Mouse (Mus musculus): ENCODE results near the gene Crebbp. TPM values are rescaled to one million over a fixed set of nuclear protein-coding genes. Genes with fewer than 3 reads are reported as not detected.
"Not testable (repeated sequence)": the region's sequence is repeated elsewhere in the genome, so short reads cannot be mapped to it uniquely, and the experiment has no call there.

Crebbp gene
- polyA plus RNA-seq, 1 experiment: 56.9 TPM

GRCm38 (mm10) chr16:4085051-4085450, 128.7 kb downstream of the Crebbp start:
- H3K4me3 ChIP-seq (ENCODE audit: control insufficient read depth, insufficient read depth, low read length): no peak overlapping the region
- no peak for DNase-seq

GRCm38 (mm10) chr16:4080419-4080818, 133.4 kb downstream of the Crebbp start:
- not testable (repeated sequence) for H3K27ac ChIP-seq (ENCODE audit: control insufficient read depth, insufficient read depth, low read length); H3K4me3 ChIP-seq (ENCODE audit: control insufficient read depth, insufficient read depth, low read length); DNase-seq; H3K4me1 ChIP-seq (replicated peaks; ENCODE audit: control insufficient read depth, insufficient read depth, low read length); H3K27me3 ChIP-seq (ENCODE audit: control insufficient read depth, insufficient read depth, low read length)
- H3K36me3 ChIP-seq (ENCODE audit: control insufficient read depth, insufficient read depth, low read length): peaks cover 17% of the 10 kb centered on the region
- WGBS: 79% methylated on average over 3 of the region's 3 CpGs

More at GRCm38 (mm10) chr16:4085051-4085450, 128.7 kb downstream of the Crebbp start:
- Histone ChIP-seq H3K27ac (ENCODE audit: control insufficient read depth, insufficient read depth, low read length) (no peak overlapping the region), H3K36me3 (ENCODE audit: control insufficient read depth, insufficient read depth, low read length) (peaks cover 59% of the 10 kb centered on the region), H3K27me3 (ENCODE audit: control insufficient read depth, insufficient read depth, low read length) (no peaks in the 10 kb centered on the region), H3K4me1 (replicated peaks; ENCODE audit: control insufficient read depth, insufficient read depth, low read length) (no peaks in the 10 kb centered on the region)
- TF ChIP-seq CTCF (IDR thresholded peaks at IDR 0.05; ENCODE audit: borderline replicate concordance, control insufficient read depth, extremely low read depth, insufficient read depth, low read length, poor library complexity) (no peak), POLR2A (IDR thresholded peaks at IDR 0.05; ENCODE audit: control insufficient read depth, extremely low read depth, insufficient read depth, low read length, poor library complexity) (no peak)
- 99% methylated on average over 7 of the region's 7 CpGs for WGBS

- H3K36me3 ChIP-seq (ENCODE audit: control insufficient read depth, insufficient read depth, low read length): peaks cover 9% of the 10 kb centered on the region
Observed at GRCm38 (mm10) chr16:4079656-4080055, 134.1 kb downstream of the Crebbp start.

GRCm38 (mm10) chr16:4078302-4078701, 135.5 kb downstream of the Crebbp start:
- DNase-seq; H3K4me3 ChIP-seq (ENCODE audit: control insufficient read depth, insufficient read depth, low read length); H3K36me3 ChIP-seq (ENCODE audit: control insufficient read depth, insufficient read depth, low read length); H3K27me3 ChIP-seq (ENCODE audit: control insufficient read depth, insufficient read depth, low read length); H3K27ac ChIP-seq (ENCODE audit: control insufficient read depth, insufficient read depth, low read length): not testable (repeated sequence)
- peaks cover 11% of the 10 kb centered on the region for H3K4me1 ChIP-seq (replicated peaks; ENCODE audit: control insufficient read depth, insufficient read depth, low read length)
- 86% methylated on average over 10 of the region's 10 CpGs for WGBS

More at GRCm38 (mm10) chr16:4079656-4080055, 134.1 kb downstream of the Crebbp start:
- H3K27ac ChIP-seq (ENCODE audit: control insufficient read depth, insufficient read depth, low read length): no peak overlapping the region
- H3K4me1 ChIP-seq (replicated peaks; ENCODE audit: control insufficient read depth, insufficient read depth, low read length): peaks cover 6% of the 10 kb centered on the region
- no peak for DNase-seq
- 80% methylated on average over 1 of the region's 1 CpGs for WGBS
- TF ChIP-seq CTCF (IDR thresholded peaks at IDR 0.05; ENCODE audit: borderline replicate concordance, control insufficient read depth, extremely low read depth, insufficient read depth, low read length, poor library complexity) (no peak), POLR2A (IDR thresholded peaks at IDR 0.05; ENCODE audit: control insufficient read depth, extremely low read depth, insufficient read depth, low read length, poor library complexity) (no peak)
- no peaks in the 10 kb centered on the region for H3K27me3 ChIP-seq (ENCODE audit: control insufficient read depth, insufficient read depth, low read length)
- H3K4me3 ChIP-seq (ENCODE audit: control insufficient read depth, insufficient read depth, low read length): no peak overlapping the region

DNA sequence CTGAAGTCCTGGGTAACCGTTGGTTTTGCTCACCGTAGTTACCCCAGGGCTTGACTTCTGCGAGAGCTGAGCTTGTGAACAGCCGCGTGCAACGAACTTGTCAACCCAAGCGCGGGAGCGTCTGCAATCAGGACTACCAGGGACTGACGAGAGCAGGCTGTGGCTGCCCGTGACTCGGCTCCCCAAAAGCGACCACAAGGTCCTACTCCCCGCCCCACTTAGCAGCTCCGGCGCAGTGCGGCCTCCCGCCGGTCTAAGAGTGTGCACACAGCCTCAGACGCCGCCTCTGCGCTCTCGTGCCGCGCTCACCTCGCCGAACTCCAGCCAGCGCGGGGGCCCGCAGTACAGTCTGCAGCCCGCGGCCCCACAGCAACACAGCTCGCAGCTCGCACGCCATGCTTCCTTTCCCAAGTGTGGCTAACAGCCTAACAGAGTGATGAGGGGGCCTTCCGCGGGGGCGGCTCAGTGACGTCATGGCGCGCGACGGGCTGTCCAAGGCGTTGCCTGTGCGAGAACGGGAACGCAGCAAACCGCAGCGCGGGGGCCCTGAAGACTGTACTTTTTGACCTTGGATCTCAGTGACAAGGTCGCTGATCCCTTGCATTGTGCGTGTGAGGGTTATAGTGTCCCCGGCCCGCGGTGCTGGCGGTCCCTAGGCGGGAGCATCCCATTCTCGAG, 136.3 kb downstream of the Crebbp start, which contains the start of gene Trap1:
Trap1 (minus strand) TSS at position 444 of the 678 bp plus-strand sequence.
- WGBS: under 1% methylated on average over 58 of the region's 58 CpGs
- peak; percentile 96 for DNase-seq
- Histone ChIP-seq H3K4me3 (ENCODE audit: control insufficient read depth, insufficient read depth, low read length) (peak within 1 kb of the TSS; percentile 90), H3K36me3 (ENCODE audit: control insufficient read depth, insufficient read depth, low read length) (no peaks in the 10 kb centered on the region), H3K27me3 (ENCODE audit: control insufficient read depth, insufficient read depth, low read length) (no peaks in the 10 kb centered on the region), H3K27ac (ENCODE audit: control insufficient read depth, insufficient read depth, low read length) (peak within 1 kb of the TSS; percentile 66), H3K4me1 (replicated peaks; ENCODE audit: control insufficient read depth, insufficient read depth, low read length) (peaks cover 11% of the 10 kb centered on the region)
- TF ChIP-seq POLR2A (IDR thresholded peaks at IDR 0.05; ENCODE audit: control insufficient read depth, extremely low read depth, insufficient read depth, low read length, poor library complexity) (peak; percentile 64), CTCF (IDR thresholded peaks at IDR 0.05; ENCODE audit: borderline replicate concordance, control insufficient read depth, extremely low read depth, insufficient read depth, low read length, poor library complexity) (no peak)

- Histone ChIP-seq H3K27me3 (ENCODE audit: control insufficient read depth, insufficient read depth, low read length) (no peaks in the 10 kb centered on the region), H3K27ac (ENCODE audit: control insufficient read depth, insufficient read depth, low read length) (no peak overlapping the region), H3K4me3 (ENCODE audit: control insufficient read depth, insufficient read depth, low read length) (no peak overlapping the region), H3K4me1 (replicated peaks; ENCODE audit: control insufficient read depth, insufficient read depth, low read length) (peaks cover 11% of the 10 kb centered on the region), H3K36me3 (ENCODE audit: control insufficient read depth, insufficient read depth, low read length) (no peaks in the 10 kb centered on the region)
- no peak for DNase-seq
- 6% methylated on average over 3 of the region's 3 CpGs for WGBS
- no peak for TF ChIP-seq POLR2A (IDR thresholded peaks at IDR 0.05; ENCODE audit: control insufficient read depth, extremely low read depth, insufficient read depth, low read length, poor library complexity)
Observed at GRCm38 (mm10) chr16:4074836-4075235, 139.0 kb downstream of the Crebbp start.

GRCm38 (mm10) chr16:4074297-4074696, 139.5 kb downstream of the Crebbp start:
- no peak overlapping the region for H3K4me3 ChIP-seq (ENCODE audit: control insufficient read depth, insufficient read depth, low read length)
- H3K36me3 ChIP-seq (ENCODE audit: control insufficient read depth, insufficient read depth, low read length): no peaks in the 10 kb centered on the region
- WGBS: 49% methylated on average over 6 of the region's 6 CpGs
- peaks cover 11% of the 10 kb centered on the region for H3K4me1 ChIP-seq (replicated peaks; ENCODE audit: control insufficient read depth, insufficient read depth, low read length)
- no peak overlapping the region for H3K27ac ChIP-seq (ENCODE audit: control insufficient read depth, insufficient read depth, low read length)
- no peak for DNase-seq
- no peaks in the 10 kb centered on the region for H3K27me3 ChIP-seq (ENCODE audit: control insufficient read depth, insufficient read depth, low read length)
- no peak for TF ChIP-seq POLR2A (IDR thresholded peaks at IDR 0.05; ENCODE audit: control insufficient read depth, extremely low read depth, insufficient read depth, low read length, poor library complexity)
- no peak for TF ChIP-seq CTCF (IDR thresholded peaks at IDR 0.05; ENCODE audit: borderline replicate concordance, control insufficient read depth, extremely low read depth, insufficient read depth, low read length, poor library complexity)

All from thymus, adult 2 months (tissue).